Mouse (Mus musculus) limb, embryonic 15.5 days (tissue): ENCODE results near the gene Ddx27. TPM values are rescaled to one million over a fixed set of nuclear protein-coding genes. Genes with fewer than 3 reads are reported as not detected.
A peak's percentile ranks its signal among the peaks of the same experiment; 100 is the strongest.

Experiments
- ATAC-seq: fragments of 200-750 bp; cut with Nextera tagmentation; 2 replicates; pipeline ENCODE4 v1.8.0; 2017; ENCODE audit warnings: low read depth, moderate TSS enrichment; ENCODE audit not compliant: insufficient number of reproducible peaks, low FRiP score, low TSS enrichment
- H3K27ac ChIP-seq: fragments of 300-500 bp; sonication (generic); 2 replicates; pipeline ENCODE4 v1.5.1; 2015; ENCODE audit warnings: moderate library complexity, mild to moderate bottlenecking, inconsistent platforms
- H3K27me3 ChIP-seq: fragments of 300-500 bp; sonication (generic); 2 replicates; pipeline ENCODE4 v1.6.1; 2015; ENCODE audit warnings: inconsistent platforms
- H3K36me3 ChIP-seq: fragments of 300-500 bp; sonication (generic); 2 replicates; pipeline ENCODE4 v1.6.1; 2015; ENCODE audit warnings: inconsistent platforms
- H3K4me1 ChIP-seq: fragments of 300-500 bp; sonication (generic); 2 replicates; pipeline ENCODE4 v1.6.1; 2015; ENCODE audit warnings: inconsistent platforms
- H3K4me2 ChIP-seq: fragments of 300-500 bp; sonication (generic); 2 replicates; pipeline ENCODE4 v1.6.1; 2015; ENCODE audit warnings: mild to moderate bottlenecking, inconsistent platforms
- H3K4me3 ChIP-seq: fragments of 300-500 bp; sonication (generic); 2 replicates; pipeline ENCODE4 v1.5.1; 2015; ENCODE audit warnings: mild to moderate bottlenecking, inconsistent platforms
- H3K9ac ChIP-seq: fragments of 300-500 bp; sonication (generic); 2 replicates; pipeline ENCODE4 v1.6.1; 2015; ENCODE audit warnings: inconsistent platforms
- H3K9me3 ChIP-seq: fragments of 300-500 bp; sonication (generic); 2 replicates; pipeline ENCODE4 v1.6.1; 2016; ENCODE audit warnings: inconsistent platforms
- WGBS: fragments of 180-500 bp; shearing (Covaris S2); methylation state at CpG from one replicate; pipeline ENCODE4 v1.1.7; 2015; 5-methylcytosine and 5-hydroxymethylcytosine counted together
- polyA plus RNA-seq: library from polyadenylated mRNA; unstranded; fragments of >200 nt; fragmentation: Nextera tagmentation; extraction: Ambion mirVana; gene quantifications from 2 replicates; pipeline ENCODE4 v1.2.1, GENCODE M21; 2015

Ddx27 gene
- polyA plus RNA-seq = 43.8 and 45.3 TPM in 2 replicates

DNA sequence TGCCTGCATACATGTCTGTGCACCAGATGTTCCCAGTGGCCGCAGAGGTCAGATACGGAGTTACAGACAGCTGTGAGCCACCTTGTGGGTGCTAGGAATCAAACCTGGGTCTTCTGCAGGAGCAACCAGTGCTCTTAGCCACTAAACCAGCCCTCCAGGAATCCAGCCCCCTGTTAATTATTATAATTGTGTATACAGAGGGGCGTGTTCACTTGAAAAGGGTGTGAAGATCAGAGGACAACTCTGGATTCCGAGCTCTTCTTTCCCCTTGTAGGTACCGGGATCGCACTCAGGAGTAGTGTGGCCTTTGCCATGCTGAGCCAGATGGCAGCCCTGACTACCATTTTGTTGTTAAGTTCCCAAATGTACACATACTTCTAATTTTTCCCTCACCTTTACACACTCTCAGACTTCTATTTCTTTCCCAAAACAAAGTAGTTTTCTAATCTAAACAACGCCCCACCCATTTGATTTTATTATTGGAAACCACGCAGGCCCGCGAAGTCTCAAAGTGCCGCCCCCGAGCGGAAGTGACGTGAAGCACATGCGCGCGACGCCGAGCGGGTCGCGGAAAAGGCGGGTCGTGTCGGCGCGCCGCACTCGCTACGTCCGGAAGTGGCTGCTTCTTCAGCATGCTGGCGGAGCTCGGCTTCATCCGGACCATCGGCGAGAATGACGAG, at the start of gene Ddx27:
Gene Ddx27, plus strand, starts transcription at position 492 of the 680 bp plus-strand sequence.
- peak within 1 kb of the TSS; percentile 89 for H3K27ac ChIP-seq
- peaks cover 23% of the 10 kb centered on the region for H3K36me3 ChIP-seq
- H3K9me3 ChIP-seq = no peaks in the 10 kb centered on the region
- H3K4me2 ChIP-seq = peak within 1 kb of the TSS; percentile 90
- no peaks in the 10 kb centered on the region for H3K27me3 ChIP-seq
- peak; percentile 77 for ATAC-seq
- WGBS = 2% methylated on average over 37 of the region's 37 CpGs
- peak within 1 kb of the TSS; percentile 62 for H3K9ac ChIP-seq
- peak within 1 kb of the TSS; percentile 95 for H3K4me3 ChIP-seq
- H3K4me1 ChIP-seq = peaks cover 25% of the 10 kb centered on the region

DNA sequence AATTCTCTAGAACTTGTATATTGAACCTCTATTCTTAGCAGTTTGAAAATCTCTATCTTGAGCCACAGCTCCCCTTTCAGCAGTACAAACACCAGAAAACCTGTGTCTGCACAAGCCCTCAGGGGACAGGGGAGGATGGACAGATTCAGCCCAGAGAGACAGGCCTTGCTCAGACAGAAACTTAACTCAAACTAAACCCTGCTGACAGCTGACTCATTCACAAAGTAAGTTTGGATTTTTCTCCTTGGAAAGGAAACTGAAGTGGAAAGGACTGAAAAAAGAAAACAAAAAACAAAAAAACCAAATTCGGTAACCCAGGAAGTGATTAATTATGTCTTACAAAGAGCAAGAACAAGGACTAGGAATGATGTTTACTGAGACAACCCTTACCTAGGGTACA, 41.8 kb upstream of the Ddx27 start:
- Histone ChIP-seq H3K9ac (no peak overlapping the region), H3K4me2 (no peak overlapping the region), H3K9me3 (no peaks in the 10 kb centered on the region), H3K4me1 (peaks cover 40% of the 10 kb centered on the region), H3K36me3 (no peaks in the 10 kb centered on the region), H3K4me3 (no peak overlapping the region), H3K27ac (no peak overlapping the region), H3K27me3 (no peaks in the 10 kb centered on the region)
- ATAC-seq = no peak
- 67% methylated on average over 1 of the region's 1 CpGs for WGBS

DNA sequence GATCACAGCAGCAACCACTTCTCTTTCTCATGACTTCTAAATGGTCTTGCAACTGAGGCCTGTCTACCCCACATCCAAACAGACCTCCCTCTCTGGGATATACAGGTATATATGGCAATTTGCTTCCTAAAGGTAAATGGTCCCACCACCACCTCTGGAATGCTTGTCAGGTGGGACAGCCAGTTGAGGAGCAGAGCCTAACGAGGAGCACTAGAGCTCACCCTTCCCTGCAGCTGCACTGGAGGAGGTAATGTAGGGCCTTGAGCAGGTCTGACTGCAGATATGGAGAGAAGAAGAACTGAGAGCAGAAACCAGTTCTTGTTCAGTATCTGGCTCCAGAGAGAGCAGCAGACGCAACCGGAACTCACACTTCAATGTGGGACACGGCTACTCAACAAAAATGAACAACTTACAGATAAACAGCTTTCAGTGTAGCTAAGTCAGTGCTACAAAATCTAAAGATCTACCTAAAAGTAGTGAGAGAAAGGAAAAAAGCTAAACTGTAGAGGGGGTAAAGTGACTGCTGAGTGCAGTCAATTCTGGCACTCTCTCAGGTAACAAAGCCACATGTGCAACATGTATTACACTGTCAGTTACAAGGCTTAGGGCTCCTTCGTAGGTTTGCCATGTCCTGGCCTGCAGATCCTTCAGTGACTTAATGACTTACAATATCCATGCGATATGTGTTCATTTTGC, 40.7 kb upstream of the Ddx27 start:
- Histone ChIP-seq H3K4me3 (no peak overlapping the region), H3K27ac (peak overlapping the region; percentile 50; the same call in 1 of the 2 replicates), H3K9me3 (no peaks in the 10 kb centered on the region), H3K4me1 (peaks cover 41% of the 10 kb centered on the region), H3K4me2 (no peak overlapping the region), H3K27me3 (no peaks in the 10 kb centered on the region), H3K9ac (no peak overlapping the region), H3K36me3 (peaks cover 2% of the 10 kb centered on the region; the same call in 1 of the 2 replicates)
- no peak for ATAC-seq
- WGBS = 59% methylated on average over 6 of the region's 6 CpGs

DNA sequence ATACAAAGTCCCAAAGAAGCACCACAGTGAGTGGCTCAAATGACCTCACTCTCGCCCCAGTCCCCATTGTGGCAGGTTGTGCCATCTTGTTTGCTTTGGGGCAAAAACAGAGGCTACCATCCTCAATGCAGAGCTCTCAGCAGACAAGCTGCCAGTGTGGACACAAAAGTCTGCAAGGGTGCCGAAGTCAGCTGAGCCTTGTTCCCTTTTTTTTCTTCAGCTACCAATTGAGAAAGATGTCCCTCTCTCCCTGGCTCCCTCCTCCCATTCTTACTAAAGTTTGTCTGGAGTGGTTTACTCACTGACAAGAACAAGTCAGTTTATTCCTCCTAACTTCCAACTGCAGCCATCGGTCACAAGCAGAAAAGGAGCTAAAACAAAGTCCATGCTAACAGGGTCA, 38.6 kb upstream of the Ddx27 start:
- no peak overlapping the region for H3K9ac ChIP-seq

DNA sequence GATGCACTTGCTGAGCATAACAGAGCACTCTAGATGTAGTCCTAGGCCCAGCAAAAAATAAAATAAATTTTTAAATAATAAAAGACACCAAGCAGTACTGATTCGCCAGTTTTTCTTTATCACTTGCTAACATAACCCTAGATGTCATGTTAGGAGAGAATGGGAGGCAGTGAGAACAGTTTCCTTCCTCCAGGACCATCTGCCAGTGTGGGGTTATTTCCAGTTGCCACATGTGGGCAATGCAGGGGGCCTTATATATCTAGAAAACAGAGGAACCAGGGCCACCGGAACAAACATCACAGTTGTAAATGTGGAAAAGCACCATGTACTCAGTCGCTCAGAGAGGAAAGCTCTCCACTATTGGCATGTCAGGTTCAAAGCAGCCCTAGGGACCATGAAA, 37.5 kb upstream of the Ddx27 start:
- 59% methylated on average over 3 of the region's 3 CpGs for WGBS

More for the DNA sequence above, 38.6 kb upstream of the Ddx27 start:
- Histone ChIP-seq H3K36me3 (peaks cover 2% of the 10 kb centered on the region; the same call in 1 of the 2 replicates), H3K9me3 (no peaks in the 10 kb centered on the region), H3K4me2 (no peak overlapping the region), H3K4me3 (no peak overlapping the region), H3K4me1 (peaks cover 41% of the 10 kb centered on the region), H3K27ac (peak overlapping the region; percentile 72), H3K27me3 (no peaks in the 10 kb centered on the region)
- 58% methylated on average over 3 of the region's 3 CpGs for WGBS
- no peak for ATAC-seq

DNA sequence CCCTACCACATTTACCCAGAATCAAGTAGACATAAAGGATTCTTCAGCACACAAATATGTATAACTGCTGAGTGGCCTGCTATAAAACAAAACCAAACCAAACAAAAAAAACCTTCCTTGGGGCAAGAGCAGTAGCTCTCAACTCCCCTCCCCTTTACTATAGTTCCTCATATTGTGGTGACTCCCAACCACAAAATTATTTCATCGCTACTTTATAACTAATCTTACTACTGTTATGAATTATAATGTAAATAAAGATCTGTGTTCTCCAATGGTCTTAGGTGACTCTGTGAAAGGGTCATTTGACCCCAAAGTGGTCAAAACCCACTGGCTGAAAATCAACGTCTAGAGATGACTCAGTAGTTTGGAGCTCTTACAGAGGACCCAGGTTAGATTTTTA, 34.8 kb upstream of the Ddx27 start:
- no peak overlapping the region for H3K9ac ChIP-seq
- H3K4me3 ChIP-seq = no peak overlapping the region
- H3K27ac ChIP-seq = no peak overlapping the region
- 82% methylated on average over 2 of the region's 2 CpGs for WGBS
- H3K4me2 ChIP-seq = no peak overlapping the region
- H3K27me3 ChIP-seq = no peaks in the 10 kb centered on the region
- peaks cover 2% of the 10 kb centered on the region; the same call in 1 of the 2 replicates for H3K36me3 ChIP-seq
- no peaks in the 10 kb centered on the region for H3K9me3 ChIP-seq
- H3K4me1 ChIP-seq = peaks cover 30% of the 10 kb centered on the region
- no peak for ATAC-seq

More for the DNA sequence above, 37.5 kb upstream of the Ddx27 start:
- Histone ChIP-seq H3K4me3 (no peak overlapping the region), H3K4me2 (no peak overlapping the region), H3K36me3 (peaks cover 2% of the 10 kb centered on the region; the same call in 1 of the 2 replicates), H3K9ac (no peak overlapping the region), H3K27me3 (no peaks in the 10 kb centered on the region), H3K4me1 (peaks cover 41% of the 10 kb centered on the region), H3K27ac (peak overlapping the region; percentile 72), H3K9me3 (no peaks in the 10 kb centered on the region)
- no peak for ATAC-seq

DNA sequence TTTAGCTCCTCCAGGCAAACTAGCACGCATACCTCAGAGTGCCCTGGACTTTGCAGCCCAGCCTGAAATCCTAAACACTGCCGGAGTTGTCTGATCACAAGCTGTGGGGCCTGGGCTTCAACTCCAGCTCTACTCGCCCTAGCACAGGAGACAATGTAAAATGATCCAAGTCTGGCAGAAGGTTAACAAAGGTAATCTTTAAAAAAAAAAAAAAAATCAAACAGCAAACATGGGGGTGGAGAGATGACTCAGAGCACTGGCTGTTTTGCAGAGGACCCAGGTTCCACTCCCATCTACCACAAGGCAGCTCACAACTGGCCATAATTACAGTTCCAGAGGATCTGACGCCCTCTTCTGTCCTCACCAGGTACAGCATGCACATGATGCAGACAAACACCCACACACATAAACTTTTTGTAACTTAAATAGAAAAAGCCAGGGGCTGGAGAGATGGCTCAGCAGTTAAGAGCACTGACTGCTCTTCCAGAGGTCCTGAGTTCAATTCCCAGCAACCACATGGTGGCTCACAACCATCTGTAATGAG, 31.6 kb upstream of the Ddx27 start:
- ATAC-seq = no peak
- H3K9me3 ChIP-seq = no peaks in the 10 kb centered on the region
- H3K9ac ChIP-seq = no peak overlapping the region
- no peaks in the 10 kb centered on the region for H3K4me1 ChIP-seq
- whole genome bisulfite sequencing = 80% methylated on average over 4 of the region's 4 CpGs
- no peaks in the 10 kb centered on the region for H3K27me3 ChIP-seq
- no peak overlapping the region for H3K4me3 ChIP-seq
- H3K4me2 ChIP-seq = no peak overlapping the region
- H3K27ac ChIP-seq = no peak overlapping the region
- peaks cover 2% of the 10 kb centered on the region; the same call in 1 of the 2 replicates for H3K36me3 ChIP-seq

DNA sequence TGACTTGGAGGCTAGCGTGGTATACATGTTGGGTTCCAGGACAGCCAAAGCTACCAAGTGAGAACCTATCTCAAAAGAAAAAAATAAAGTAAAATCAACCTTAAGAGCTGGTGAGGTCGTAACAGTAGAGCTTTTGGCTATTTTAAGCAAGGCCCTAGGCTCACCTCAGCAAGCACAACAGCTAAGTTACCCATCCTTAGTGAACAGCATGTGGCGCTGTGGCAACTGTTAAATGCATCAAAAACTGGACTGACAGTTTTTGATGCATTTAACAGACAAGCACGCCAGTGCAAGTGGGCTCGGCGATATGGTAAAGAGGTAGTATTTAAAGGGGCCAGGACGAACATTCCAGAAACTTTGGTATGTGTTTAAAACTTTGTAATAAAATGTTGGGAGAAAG, 24.1 kb upstream of the Ddx27 start:
- 29% methylated on average over 7 of the region's 7 CpGs for WGBS
- no peak for ATAC-seq
- H3K4me1 ChIP-seq = peaks cover 41% of the 10 kb centered on the region
- no peak overlapping the region for H3K4me3 ChIP-seq
- no peak overlapping the region for H3K4me2 ChIP-seq
- no peak overlapping the region for H3K9ac ChIP-seq
- H3K36me3 ChIP-seq = no peaks in the 10 kb centered on the region
- no peaks in the 10 kb centered on the region for H3K9me3 ChIP-seq
- peak overlapping the region; percentile 54 for H3K27ac ChIP-seq
- no peaks in the 10 kb centered on the region for H3K27me3 ChIP-seq

DNA sequence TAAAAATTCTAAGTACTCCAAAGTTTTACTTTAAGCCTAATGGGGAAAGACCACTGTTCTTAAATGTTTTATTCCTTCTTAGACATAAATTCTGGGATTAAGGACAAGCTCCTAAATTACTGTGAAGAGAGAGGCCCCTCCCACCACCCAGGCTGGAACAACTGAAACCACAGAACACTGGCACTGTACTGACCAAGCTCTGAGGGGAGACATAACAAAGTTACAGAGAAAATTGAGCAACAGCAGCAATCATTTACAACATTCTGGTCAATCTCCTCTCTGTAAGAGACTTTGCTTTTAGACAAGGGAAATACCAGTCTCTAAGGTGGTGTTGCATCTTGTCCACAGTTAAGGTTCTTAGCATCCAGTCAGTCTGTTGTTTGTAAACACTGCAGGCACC, 23.0 kb upstream of the Ddx27 start:
- no peaks in the 10 kb centered on the region for H3K36me3 ChIP-seq
- no peaks in the 10 kb centered on the region for H3K9me3 ChIP-seq
- H3K9ac ChIP-seq = no peak overlapping the region; the same call in 1 of the 2 replicates
- no peak for ATAC-seq
- no peak overlapping the region for H3K4me2 ChIP-seq
- H3K4me3 ChIP-seq = no peak overlapping the region
- H3K4me1 ChIP-seq = peaks cover 45% of the 10 kb centered on the region
- no peaks in the 10 kb centered on the region for H3K27me3 ChIP-seq
- H3K27ac ChIP-seq = peak overlapping the region; percentile 60

DNA sequence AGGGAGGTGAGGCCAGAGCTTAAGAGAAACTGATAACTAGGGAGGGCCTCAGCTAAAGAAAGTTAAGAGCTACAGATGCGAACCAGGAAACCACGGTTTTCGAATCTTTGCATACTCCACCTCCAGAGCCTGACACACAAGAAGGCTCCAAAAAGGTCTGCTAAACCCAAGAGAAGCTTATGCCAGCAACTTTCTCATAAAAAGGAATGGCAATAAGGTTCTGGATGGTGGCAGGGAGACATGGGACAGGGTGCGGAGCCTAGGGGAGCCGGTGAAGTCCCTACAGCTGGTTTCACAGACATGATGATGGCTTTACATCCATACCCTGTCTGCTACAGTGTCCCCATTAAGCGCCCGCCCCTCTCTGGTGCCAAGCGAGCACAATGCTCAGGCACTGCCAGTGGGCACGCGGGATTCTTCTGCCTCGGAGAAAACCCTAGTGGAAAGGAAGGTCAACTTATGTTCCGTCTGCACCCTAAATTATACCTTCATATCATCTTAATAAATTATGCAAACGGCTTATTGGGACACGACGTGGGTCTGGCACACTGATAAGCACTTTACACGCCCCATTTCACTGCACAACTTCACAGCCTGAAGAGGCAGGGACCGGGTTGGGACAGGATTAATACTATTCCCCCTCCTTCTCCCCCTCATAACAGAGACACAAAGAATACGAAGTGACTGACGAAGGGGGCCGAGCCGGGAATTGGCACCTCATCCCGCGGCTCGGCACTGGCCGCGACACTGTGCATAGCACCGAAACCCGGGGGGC, 19.8 kb upstream of the Ddx27 start:
- peaks cover 42% of the 10 kb centered on the region for H3K4me1 ChIP-seq
- no peaks in the 10 kb centered on the region for H3K9me3 ChIP-seq
- 2% methylated on average over 28 of the region's 28 CpGs for WGBS
- H3K27ac ChIP-seq = peak overlapping the region; percentile 99
- H3K4me3 ChIP-seq = peak overlapping the region; percentile 96
- no peaks in the 10 kb centered on the region for H3K27me3 ChIP-seq
- peak overlapping the region; percentile 91 for H3K9ac ChIP-seq
- H3K4me2 ChIP-seq = peak overlapping the region; percentile 72
- no peak for ATAC-seq
- H3K36me3 ChIP-seq = no peaks in the 10 kb centered on the region

DNA sequence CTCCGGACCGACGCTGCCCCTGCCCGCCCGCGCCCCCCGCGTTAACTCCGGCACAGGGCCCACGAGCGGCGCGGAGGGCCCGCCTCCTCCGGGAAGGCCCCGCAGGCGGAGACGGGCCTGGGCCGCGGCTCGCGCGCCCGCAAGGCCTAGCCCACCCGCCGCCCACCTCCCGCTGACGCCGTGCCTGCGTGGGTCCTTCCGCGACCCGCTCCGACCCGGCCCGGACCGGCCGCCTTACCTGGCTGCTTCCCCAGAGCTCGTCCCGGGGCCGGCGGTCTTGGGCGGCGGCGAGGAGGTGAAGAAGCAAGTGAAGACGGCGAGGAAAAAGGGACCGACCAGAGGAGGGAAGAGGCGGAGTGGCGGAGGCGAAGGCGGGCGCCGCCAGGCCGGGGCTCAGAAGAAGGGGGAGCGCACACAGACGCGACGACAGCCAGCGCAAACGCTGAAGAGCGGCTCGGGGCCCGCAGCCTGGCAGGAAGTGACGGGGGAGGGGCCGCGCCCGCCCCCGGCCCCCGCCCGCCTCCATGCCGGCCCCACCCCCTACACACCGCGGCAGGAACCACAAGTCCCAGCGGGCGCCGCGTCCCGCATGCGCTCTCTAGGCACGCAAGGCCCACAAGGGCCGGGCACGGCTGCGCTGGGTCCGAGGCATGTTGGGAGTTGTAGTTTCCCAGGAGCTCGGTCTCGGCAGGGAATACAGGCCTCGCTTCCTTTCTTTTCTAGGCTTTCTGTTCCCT, 19.0 kb upstream of the Ddx27 start, which contains the start of gene Stau1:
Gene Stau1, minus strand, starts transcription at position 504 of the 737 bp plus-strand sequence.
- Histone ChIP-seq H3K9ac (peak within 1 kb of the TSS; percentile 91), H3K4me2 (peak within 1 kb of the TSS; percentile 72), H3K4me1 (peaks cover 36% of the 10 kb centered on the region), H3K27ac (peak within 1 kb of the TSS; percentile 99), H3K9me3 (no peaks in the 10 kb centered on the region), H3K36me3 (no peaks in the 10 kb centered on the region), H3K4me3 (peak within 1 kb of the TSS; percentile 96), H3K27me3 (no peaks in the 10 kb centered on the region)
- ATAC-seq = peak; percentile 99
- under 1% methylated on average over 58 of the region's 88 CpGs for WGBS
